Mouse (Mus musculus) thymus, adult 2 months (tissue): ENCODE data around the gene Fnip2.

ENCODE experiments used
- CTCF ChIP-seq: fragments of 200-500 bp; IDR thresholded peaks from 2 replicates; pipeline ENCODE4 v1.5.1; 2012; ENCODE audit warnings: mild to moderate bottlenecking, control low read depth, low read length, moderate library complexity, borderline replicate concordance; ENCODE audit not compliant: control insufficient read depth, poor library complexity, insufficient read depth; ENCODE audit errors: extremely low read depth
- POLR2A ChIP-seq: fragments of 200-500 bp; IDR thresholded peaks from 2 replicates; pipeline ENCODE4 v1.6.1; 2012; ENCODE audit warnings: mild to moderate bottlenecking, low read length, control low read depth, moderate library complexity; ENCODE audit not compliant: control insufficient read depth, poor library complexity, insufficient read depth; ENCODE audit errors: extremely low read depth

- TF ChIP-seq POLR2A (no peak), CTCF (no peak)
These were observed 159.1 kb downstream of the Fnip2 start for GRCm38 (mm10) chr3:79408546-79408945.
